Mouse (Mus musculus) embryonic fibroblast, embryonic 13.5 days (primary cell): ENCODE measurements around the gene Hspa2. TPM values are rescaled to one million over a fixed set of nuclear protein-coding genes. Genes with fewer than 3 reads are reported as not detected.
A peak's percentile ranks its signal among the peaks of the same experiment; 100 is the strongest.

Experiments
- H3K27ac ChIP-seq: 2 replicates; pipeline ENCODE4 v1.5.1; 2012; ENCODE audit warnings: low read length, control low read depth, inconsistent platforms; ENCODE audit not compliant: insufficient read depth
- H3K4me1 ChIP-seq: 2 replicates; pipeline ENCODE4 v1.6.1; 2011; ENCODE audit warnings: low read length; ENCODE audit not compliant: control insufficient read depth, insufficient read depth
- H3K4me3 ChIP-seq: 2 replicates; pipeline ENCODE4 v1.5.1; 2011; ENCODE audit warnings: mild to moderate bottlenecking, control low read depth, low read length; ENCODE audit not compliant: insufficient read depth
- CTCF ChIP-seq: IDR thresholded peaks from 2 replicates; pipeline ENCODE4 v1.5.1; 2011; ENCODE audit warnings: mild to moderate bottlenecking, control low read depth, low read length, moderate library complexity, borderline replicate concordance; ENCODE audit not compliant: insufficient read depth
- POLR2A ChIP-seq: IDR thresholded peaks from 2 replicates; pipeline ENCODE4 v1.6.1; 2011; ENCODE audit warnings: low read depth, mild to moderate bottlenecking, control low read depth, low read length, moderate library complexity
- polyA plus RNA-seq: library from polyadenylated mRNA; stranded (reverse); fragments of >200 nt; gene quantifications from 2 replicates; pipeline ENCODE4 v1.2.4, GENCODE M21; 2011; ENCODE audit warnings: low read depth; ENCODE audit not compliant: missing spikeins, insufficient read length

Hspa2 gene
- 8.6 and 13.7 TPM in 2 replicates for polyA plus RNA-seq

GRCm38 (mm10) chr12:76403886-76404537, at the start of gene Hspa2:
TSS of gene Hspa2 (plus strand) at chr12:76404176.
- H3K27ac ChIP-seq = peak within 1 kb of the TSS; percentile 81
- peak within 1 kb of the TSS; percentile 52 for H3K4me3 ChIP-seq
- TF ChIP-seq CTCF (no peak), POLR2A (peak; percentile 100)
- H3K4me1 ChIP-seq = peaks cover 2% of the 10 kb centered on the region; the same call in 1 of the 2 replicates

GRCm38 (mm10) chr12:76360868-76361267, 43.1 kb upstream of the Hspa2 start:
- no peaks in the 10 kb centered on the region for H3K4me1 ChIP-seq
- no peak overlapping the region for H3K27ac ChIP-seq
- H3K4me3 ChIP-seq = no peak overlapping the region
- no peak for TF ChIP-seq POLR2A
- no peak for TF ChIP-seq CTCF

GRCm38 (mm10) chr12:76361405-76362302, 42.3 kb upstream of the Hspa2 start:
- Histone ChIP-seq H3K4me3 (no peak overlapping the region), H3K4me1 (no peaks in the 10 kb centered on the region), H3K27ac (no peak overlapping the region)
- TF ChIP-seq CTCF (no peak), POLR2A (no peak)

GRCm38 (mm10) chr12:76362303-76362676, 41.7 kb upstream of the Hspa2 start:
- TF ChIP-seq CTCF = no peak
- TF ChIP-seq POLR2A = no peak
- Histone ChIP-seq H3K27ac (no peak overlapping the region), H3K4me1 (0 out of 2 replicates have a peak, but pooled peaks cover 5% of the 10 kb centered on the region), H3K4me3 (no peak overlapping the region)

- no peak overlapping the region for H3K27ac ChIP-seq
- no peak overlapping the region for H3K4me3 ChIP-seq
- TF ChIP-seq POLR2A (no peak), CTCF (no peak)
- 0 out of 2 replicates have a peak, but pooled peaks cover 13% of the 10 kb centered on the region for H3K4me1 ChIP-seq
Measured at GRCm38 (mm10) chr12:76366276-76366675, 37.7 kb upstream of the Hspa2 start.

- TF ChIP-seq CTCF (no peak), POLR2A (peak; percentile 59)
- H3K27ac ChIP-seq = peak overlapping the region; percentile 99; the same call in 1 of the 2 replicates
- peak overlapping the region; percentile 12 for H3K4me3 ChIP-seq
- 0 out of 2 replicates have a peak, but pooled peaks cover 13% of the 10 kb centered on the region for H3K4me1 ChIP-seq
Measured at GRCm38 (mm10) chr12:76367096-76367995, 36.6 kb upstream of the Hspa2 start.

- Histone ChIP-seq H3K4me1 (peaks cover 15% of the 10 kb centered on the region; the same call in 1 of the 2 replicates), H3K4me3 (peak overlapping the region; percentile 70), H3K27ac (peak overlapping the region; percentile 99)
- TF ChIP-seq POLR2A = peak; percentile 51
- no peak for TF ChIP-seq CTCF
Measured at GRCm38 (mm10) chr12:76368201-76368789, 35.7 kb upstream of the Hspa2 start.

- peak overlapping the region; percentile 99 for H3K27ac ChIP-seq
- TF ChIP-seq CTCF = no peak
- no peak for TF ChIP-seq POLR2A
- H3K4me1 ChIP-seq = peaks cover 15% of the 10 kb centered on the region
- H3K4me3 ChIP-seq = peak overlapping the region; percentile 70
Measured at GRCm38 (mm10) chr12:76368790-76369205, 35.2 kb upstream of the Hspa2 start.
